Mouse (Mus musculus): Measurements from ENCODE around the gene Epn1. TPM values are rescaled to one million over a fixed set of nuclear protein-coding genes. Genes with fewer than 3 reads are reported as not detected.
"Not testable (repeated sequence)": the region's sequence is repeated elsewhere in the genome, so short reads cannot be mapped to it uniquely, and the experiment has no call there.

Epn1 gene
- polyA plus RNA-seq, 1 experiment from 2014 or later = 41.0 TPM

GRCm38 (mm10) chr7:5074984-5075383 is 5.1 kb upstream of the Epn1 start:
- no peak overlapping the region for H3K9ac ChIP-seq (ENCODE audit: low read length)
- 87% methylated on average over 5 of the region's 5 CpGs for WGBS
- ATAC-seq (ENCODE audit: low FRiP score, low TSS enrichment) = no peak

DNA sequence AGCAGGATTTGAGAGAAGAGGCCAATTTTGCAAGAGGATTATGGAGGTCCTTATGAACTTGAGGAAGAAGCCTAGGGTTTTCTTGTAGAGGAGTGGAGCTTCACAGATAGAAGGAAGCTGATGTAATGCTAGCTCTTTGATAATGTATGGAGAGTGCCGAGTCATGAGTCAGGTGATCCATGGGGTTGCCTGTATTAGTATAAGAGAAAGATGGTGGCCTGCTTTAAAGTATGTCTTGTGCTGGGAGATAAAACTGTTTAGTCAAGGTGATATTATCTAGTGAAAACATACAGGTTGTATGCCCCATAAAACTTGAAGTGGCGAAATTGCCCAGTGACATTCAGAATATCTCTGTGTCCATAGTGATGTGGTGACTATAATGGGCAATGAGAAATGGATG is 3.1 kb upstream of the Epn1 start:
- H3K27me3 ChIP-seq (ENCODE audit: control insufficient read depth, insufficient read depth, low read length) = no peaks in the 10 kb centered on the region
- H3K4me1 ChIP-seq (replicated peaks; ENCODE audit: control insufficient read depth, insufficient read depth) = 0 out of 2 replicates have a peak, but pooled peaks cover 2% of the 10 kb centered on the region
- H3K4me3 ChIP-seq (ENCODE audit: low read depth, low read length) = no peak overlapping the region
- peaks cover 27% of the 10 kb centered on the region for H3K36me3 ChIP-seq (ENCODE audit: control insufficient read depth, insufficient read depth, low read length)
- H3K4me2 ChIP-seq (replicated peaks; ENCODE audit: low read depth) = no peak overlapping the region
- no peaks in the 10 kb centered on the region for H3K9me3 ChIP-seq (ENCODE audit: control insufficient read depth, low read length)
- WGBS = 64% methylated on average over 2 of the region's 2 CpGs
- no peak for ATAC-seq (ENCODE audit: low FRiP score, low TSS enrichment)
- DNase-seq (ENCODE audit: low spot score) = no peak
- no peak overlapping the region for H3K27ac ChIP-seq (replicated peaks)
- no peak for TF ChIP-seq EP300 (optimal IDR thresholded peaks at IDR 0.05)
- no peak for TF ChIP-seq CTCF (IDR thresholded peaks at IDR 0.05; ENCODE audit: low read depth)
- H3K9ac ChIP-seq (ENCODE audit: low read length) = no peak overlapping the region

More at GRCm38 (mm10) chr7:5074984-5075383, 5.1 kb upstream of the Epn1 start:
- H3K4me2 ChIP-seq (replicated peaks; ENCODE audit: low read depth) = no peak overlapping the region
- no peaks in the 10 kb centered on the region for H3K4me1 ChIP-seq (replicated peaks; ENCODE audit: control insufficient read depth, insufficient read depth)
- DNase-seq (ENCODE audit: low spot score) = no peak
- no peak for TF ChIP-seq EP300 (optimal IDR thresholded peaks at IDR 0.05)
- TF ChIP-seq CTCF (IDR thresholded peaks at IDR 0.05; ENCODE audit: low read depth) = no peak
- peaks cover 40% of the 10 kb centered on the region for H3K36me3 ChIP-seq (ENCODE audit: control insufficient read depth, insufficient read depth, low read length)
- H3K27ac ChIP-seq (replicated peaks) = no peak overlapping the region
- H3K4me3 ChIP-seq (ENCODE audit: low read depth, low read length) = no peak overlapping the region
- H3K9me3 ChIP-seq (ENCODE audit: control insufficient read depth, low read length) = no peaks in the 10 kb centered on the region
- no peaks in the 10 kb centered on the region for H3K27me3 ChIP-seq (ENCODE audit: control insufficient read depth, insufficient read depth, low read length)

- H3K36me3 ChIP-seq (ENCODE audit: control insufficient read depth, insufficient read depth, low read length) = peaks cover 20% of the 10 kb centered on the region
- H3K9ac ChIP-seq (ENCODE audit: low read length) = peak overlapping the region; percentile 99
- DNase-seq (ENCODE audit: low spot score); H3K4me1 ChIP-seq (replicated peaks; ENCODE audit: control insufficient read depth, insufficient read depth); ATAC-seq (ENCODE audit: low FRiP score, low TSS enrichment); H3K27me3 ChIP-seq (ENCODE audit: control insufficient read depth, insufficient read depth, low read length); H3K9me3 ChIP-seq (ENCODE audit: control insufficient read depth, low read length): not testable (repeated sequence)
- peak overlapping the region; percentile 85 for H3K4me2 ChIP-seq (replicated peaks; ENCODE audit: low read depth)
- peak overlapping the region; percentile 99 for H3K4me3 ChIP-seq (ENCODE audit: low read depth, low read length)
- WGBS = 33% methylated on average over 9 of the region's 13 CpGs
- peak overlapping the region; percentile 98 for H3K27ac ChIP-seq (replicated peaks)
These were observed 548 bp upstream of the Epn1 start for GRCm38 (mm10) chr7:5079365-5080009.

DNA sequence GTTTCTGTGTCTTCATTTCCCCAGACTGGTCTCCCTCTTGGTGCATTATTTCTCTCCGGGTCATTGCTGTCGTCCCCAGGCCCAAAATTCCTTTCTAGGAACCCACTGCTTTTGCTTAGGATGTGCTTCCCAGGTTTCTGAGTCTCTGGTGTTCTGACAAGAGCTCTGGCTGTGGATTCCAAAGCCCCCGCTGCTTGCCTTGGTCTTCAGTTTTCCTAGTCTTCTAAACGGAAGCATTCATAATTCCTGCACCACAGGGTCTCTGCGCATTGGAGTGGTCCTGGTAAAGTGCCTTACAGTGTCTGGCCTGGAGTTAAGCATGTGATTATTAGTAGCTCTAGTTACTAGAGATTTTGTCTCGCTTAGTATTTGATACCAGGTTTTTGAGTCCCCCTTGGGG is 780 bp downstream of the Epn1 start:
- peak overlapping the region; percentile 99 for H3K4me3 ChIP-seq (ENCODE audit: low read depth, low read length)
- DNase-seq (ENCODE audit: low spot score) (no peak), ATAC-seq (ENCODE audit: low FRiP score, low TSS enrichment) (no peak)
- 0 out of 2 replicates have a peak, but pooled peaks cover 2% of the 10 kb centered on the region for H3K4me1 ChIP-seq (replicated peaks; ENCODE audit: control insufficient read depth, insufficient read depth)
- H3K27me3 ChIP-seq (ENCODE audit: control insufficient read depth, insufficient read depth, low read length) = no peaks in the 10 kb centered on the region
- H3K4me2 ChIP-seq (replicated peaks; ENCODE audit: low read depth) = peak overlapping the region; percentile 85
- H3K9me3 ChIP-seq (ENCODE audit: control insufficient read depth, low read length) = no peaks in the 10 kb centered on the region
- peaks cover 20% of the 10 kb centered on the region for H3K36me3 ChIP-seq (ENCODE audit: control insufficient read depth, insufficient read depth, low read length)
- H3K9ac ChIP-seq (ENCODE audit: low read length) = peak overlapping the region; percentile 99
- no peak for TF ChIP-seq EP300 (optimal IDR thresholded peaks at IDR 0.05)
- TF ChIP-seq CTCF (IDR thresholded peaks at IDR 0.05; ENCODE audit: low read depth) = no peak
- 8% methylated on average over 6 of the region's 6 CpGs for WGBS
- H3K27ac ChIP-seq (replicated peaks) = peak overlapping the region; percentile 98

GRCm38 (mm10) chr7:5081241-5081640 is 1.2 kb downstream of the Epn1 start:
- peak overlapping the region; percentile 98 for H3K27ac ChIP-seq (replicated peaks)
- 0 out of 2 replicates have a peak, but pooled peaks cover 2% of the 10 kb centered on the region for H3K4me1 ChIP-seq (replicated peaks; ENCODE audit: control insufficient read depth, insufficient read depth)
- no peaks in the 10 kb centered on the region for H3K27me3 ChIP-seq (ENCODE audit: control insufficient read depth, insufficient read depth, low read length)
- WGBS = 35% methylated on average over 6 of the region's 6 CpGs
- H3K4me3 ChIP-seq (ENCODE audit: low read depth, low read length) = peak overlapping the region; percentile 99
- no peak for TF ChIP-seq EP300 (optimal IDR thresholded peaks at IDR 0.05)
- TF ChIP-seq CTCF (IDR thresholded peaks at IDR 0.05; ENCODE audit: low read depth) = peak; percentile 32
- ATAC-seq (ENCODE audit: low FRiP score, low TSS enrichment) (no peak), DNase-seq (ENCODE audit: low spot score) (peak; percentile 33)
- H3K36me3 ChIP-seq (ENCODE audit: control insufficient read depth, insufficient read depth, low read length) = peaks cover 18% of the 10 kb centered on the region
- peak overlapping the region; percentile 85 for H3K4me2 ChIP-seq (replicated peaks; ENCODE audit: low read depth)
- H3K9me3 ChIP-seq (ENCODE audit: control insufficient read depth, low read length) = no peaks in the 10 kb centered on the region
- peak overlapping the region; percentile 99 for H3K9ac ChIP-seq (ENCODE audit: low read length)

DNA sequence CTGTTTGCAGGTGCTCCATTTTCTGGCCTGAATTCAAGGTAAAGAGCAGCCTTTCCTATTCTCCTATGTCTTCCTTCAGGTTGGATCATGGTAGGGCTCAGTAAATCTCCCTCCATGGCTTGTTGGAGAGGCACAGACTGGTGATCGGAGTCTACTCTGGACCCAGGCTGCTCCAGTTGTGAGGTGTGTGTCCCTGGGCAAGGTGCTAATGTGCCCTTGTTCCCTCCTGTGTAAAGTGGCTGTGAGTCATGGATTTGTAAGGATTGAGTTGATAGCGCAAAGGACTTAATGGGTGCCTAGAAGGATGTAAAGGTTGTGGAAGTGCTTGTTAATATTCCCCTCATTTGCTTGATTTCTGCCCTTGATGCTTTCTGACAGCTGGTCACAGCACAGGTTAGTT is 1.9 kb downstream of the Epn1 start:
- Histone ChIP-seq H3K9ac (ENCODE audit: low read length) (no peak overlapping the region), H3K27ac (replicated peaks) (peak overlapping the region; percentile 49), H3K4me1 (replicated peaks; ENCODE audit: control insufficient read depth, insufficient read depth) (0 out of 2 replicates have a peak, but pooled peaks cover 2% of the 10 kb centered on the region), H3K9me3 (ENCODE audit: control insufficient read depth, low read length) (no peaks in the 10 kb centered on the region), H3K36me3 (ENCODE audit: control insufficient read depth, insufficient read depth, low read length) (peaks cover 11% of the 10 kb centered on the region), H3K4me2 (replicated peaks; ENCODE audit: low read depth) (peak overlapping the region; percentile 85), H3K27me3 (ENCODE audit: control insufficient read depth, insufficient read depth, low read length) (no peaks in the 10 kb centered on the region), H3K4me3 (ENCODE audit: low read depth, low read length) (no peak overlapping the region)
- WGBS = 72% methylated on average over 2 of the region's 2 CpGs
- TF ChIP-seq EP300 (optimal IDR thresholded peaks at IDR 0.05) = no peak
- no peak for TF ChIP-seq CTCF (IDR thresholded peaks at IDR 0.05; ENCODE audit: low read depth)
- peak; percentile 57 for DNase-seq (ENCODE audit: low spot score)
- peak; percentile 59 for ATAC-seq (ENCODE audit: low FRiP score, low TSS enrichment)

Data from stomach, postnatal 0 days (tissue).